Mouse (Mus musculus): ENCODE results near the gene Habp2.

The Habp2 gene

DNA sequence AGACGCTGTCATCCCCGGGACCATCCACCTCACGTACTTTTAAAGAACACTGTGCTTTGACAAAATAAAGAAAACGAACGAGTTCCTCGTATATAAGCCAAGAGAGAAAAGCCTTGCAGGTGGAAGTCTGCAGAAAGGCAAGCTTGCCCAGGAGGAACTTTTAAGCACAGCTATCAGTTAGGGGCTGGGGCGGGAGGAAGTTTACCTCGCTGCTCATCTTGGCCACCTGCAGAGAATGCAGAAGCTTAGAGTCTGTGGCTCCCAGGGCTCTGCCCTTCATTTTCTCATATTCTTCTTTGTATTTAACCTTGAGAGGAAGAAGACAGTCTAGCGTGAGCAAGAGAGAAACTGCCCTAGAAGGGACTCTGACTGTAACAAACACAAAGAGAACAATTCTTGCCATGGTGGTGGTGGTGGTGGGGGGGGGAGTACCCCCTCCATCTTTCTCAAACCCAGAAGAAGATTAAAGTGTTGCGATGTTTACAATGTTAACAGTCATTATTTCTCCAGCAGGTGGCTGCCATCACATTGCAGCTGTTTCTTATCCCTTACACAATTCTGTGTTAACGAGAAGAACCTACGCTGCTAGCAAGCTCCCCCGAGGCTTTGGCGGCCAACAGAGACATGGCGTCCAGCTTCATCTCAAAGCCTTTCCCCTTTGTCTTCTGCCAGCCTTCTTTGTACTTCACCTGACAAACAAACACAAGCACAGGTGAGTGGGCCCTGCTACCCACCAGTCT is 77.0 kb downstream of the Habp2 start:
- no peak for DNase-seq (ENCODE audit: low spot score in 2 of 2)

DNA sequence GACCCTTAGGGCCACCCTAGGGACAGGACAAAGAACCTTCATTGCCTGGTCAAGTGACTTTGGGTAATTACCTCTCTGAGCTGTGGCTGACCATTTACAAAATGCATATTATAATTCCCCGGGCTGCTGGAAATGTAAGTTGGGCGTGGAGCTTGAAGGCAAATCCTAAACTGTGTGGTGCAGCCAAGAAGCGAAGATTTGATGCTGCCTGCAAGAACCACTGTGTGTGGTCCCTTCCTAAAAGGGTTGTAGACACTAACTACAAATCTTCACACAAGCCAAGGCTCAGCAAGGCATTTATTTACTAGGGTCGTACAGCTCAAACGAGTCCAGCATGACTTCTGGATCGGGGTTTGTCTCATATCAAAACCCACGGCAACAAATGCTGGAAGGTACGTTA is 77.6 kb downstream of the Habp2 start:
- DNase-seq (ENCODE audit: low spot score in 2 of 2) = no peak

DNA sequence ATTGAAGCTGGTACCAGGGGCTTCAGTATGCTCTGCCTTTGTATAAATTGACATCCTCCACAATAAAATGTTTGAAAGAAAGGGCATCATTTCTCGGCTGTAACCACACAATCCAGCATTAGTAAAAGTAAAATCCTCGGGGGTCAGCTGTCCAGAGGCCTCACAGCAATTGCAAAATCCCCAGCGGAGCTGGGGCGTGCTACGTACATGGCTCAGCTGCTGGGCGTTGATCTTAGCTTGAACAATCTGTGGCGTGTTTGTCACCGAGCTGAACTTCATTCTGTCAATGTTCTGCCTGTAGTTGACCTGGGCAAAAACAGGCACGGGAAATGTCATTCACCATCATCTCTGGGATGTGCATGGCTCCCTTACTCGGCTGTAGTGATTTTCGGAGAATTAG is 79.2 kb downstream of the Habp2 start:
- no peak for DNase-seq (ENCODE audit: low spot score in 2 of 2)

DNA sequence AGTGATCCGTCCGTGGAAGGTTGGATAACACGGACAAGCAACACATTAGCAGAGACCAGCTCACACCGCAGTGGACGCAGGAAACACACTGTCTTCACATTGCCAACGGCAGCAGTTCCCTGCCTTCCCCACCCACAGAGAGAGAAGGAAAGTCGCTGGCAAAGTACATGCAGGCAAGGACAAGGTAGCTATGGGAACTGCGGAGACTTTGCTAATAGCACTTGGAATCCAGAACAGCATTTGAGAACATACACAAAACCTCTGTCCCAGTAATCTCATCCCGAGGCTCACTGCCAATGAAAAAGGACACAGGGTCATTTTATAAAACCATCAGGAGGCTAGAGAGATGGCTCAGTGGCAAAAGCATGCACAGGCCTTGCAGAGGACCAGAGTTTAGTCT is 79.7 kb downstream of the Habp2 start:
- no peak for DNase-seq (ENCODE audit: low spot score in 2 of 2)

DNA sequence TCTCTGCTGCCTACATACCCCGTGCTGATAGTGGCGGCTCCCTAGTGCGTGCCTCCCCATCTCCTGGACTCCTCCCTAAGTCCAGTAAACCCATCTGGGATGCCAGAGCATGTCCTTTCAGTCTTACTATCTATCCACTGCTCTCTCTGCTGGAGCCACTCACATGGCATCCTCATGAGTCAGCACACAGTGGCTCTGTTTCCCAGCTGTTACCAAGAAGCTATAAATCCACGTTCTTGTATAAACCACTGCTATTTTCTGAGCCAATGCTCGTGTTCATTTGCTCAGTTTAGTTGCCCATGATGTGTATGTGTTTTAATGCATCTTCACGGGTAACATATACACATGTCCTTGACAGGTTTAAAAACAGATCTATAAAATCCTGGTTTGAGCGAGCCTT is 80.8 kb downstream of the Habp2 start:
- no peak for DNase-seq (ENCODE audit: low spot score in 2 of 2)

DNA sequence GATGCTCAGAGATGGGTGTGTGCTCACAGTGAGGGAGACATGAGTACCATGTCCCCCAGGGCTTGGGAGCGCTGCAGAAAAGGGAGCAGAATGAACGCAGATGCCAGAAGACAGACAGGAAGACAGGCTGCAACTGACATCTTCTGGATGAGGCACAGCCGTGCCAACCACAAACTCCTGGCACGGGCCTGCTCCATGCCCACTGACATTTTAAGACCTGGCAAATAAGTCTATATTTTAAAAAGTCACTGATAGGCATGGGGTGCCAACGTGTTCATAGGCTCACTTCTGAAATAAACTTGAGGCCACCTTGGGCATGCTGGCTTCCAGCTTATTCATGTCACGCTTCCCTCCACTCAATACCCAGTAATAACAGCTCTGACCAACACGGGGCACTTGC is 82.0 kb downstream of the Habp2 start:
- DNase-seq (ENCODE audit: low spot score in 2 of 2) = no peak
